Mouse (Mus musculus) small intestine, adult 2 months (tissue): ENCODE data around the gene Serpina1b. TPM values are rescaled to one million over a fixed set of nuclear protein-coding genes. Genes with fewer than 3 reads are reported as not detected.
"Not testable (repeated sequence)": the region's sequence is repeated elsewhere in the genome, so short reads cannot be mapped to it uniquely, and the experiment has no call there.

ENCODE experiments used
- H3K27ac ChIP-seq: fragments of 200-500 bp; 2 replicates; pipeline ENCODE4 v1.5.1; 2012; ENCODE audit warnings: low read depth, low read length, control low read depth, inconsistent platforms; ENCODE audit not compliant: insufficient read depth
- H3K27me3 ChIP-seq: fragments of 200-500 bp; 2 replicates; pipeline ENCODE4 v1.6.1; 2012; ENCODE audit warnings: mild to moderate bottlenecking, moderate library complexity, low read length, inconsistent platforms; ENCODE audit not compliant: control insufficient read depth, insufficient read depth
- H3K36me3 ChIP-seq: fragments of 200-500 bp; 2 replicates; pipeline ENCODE4 v1.6.1; 2012; ENCODE audit warnings: mild to moderate bottlenecking, low read length, control low read depth, inconsistent platforms; ENCODE audit not compliant: control insufficient read depth, insufficient read depth
- H3K4me1 ChIP-seq: fragments of 200-500 bp; 2 replicates; pipeline ENCODE4 v1.6.1; 2012; ENCODE audit warnings: low read length, inconsistent platforms, mixed read lengths; ENCODE audit not compliant: control insufficient read depth, insufficient read depth, insufficient read length
- H3K4me3 ChIP-seq: fragments of 200-500 bp; 2 replicates; pipeline ENCODE4 v1.5.1; 2012; ENCODE audit warnings: low read depth, mild to moderate bottlenecking, control low read depth, inconsistent platforms, low read length, moderate library complexity
- CTCF ChIP-seq: fragments of 200-500 bp; IDR thresholded peaks from 2 replicates; pipeline ENCODE4 v1.5.1; 2012; ENCODE audit warnings: low read depth, mild to moderate bottlenecking, control low read depth, inconsistent platforms, low read length, moderate library complexity, mixed read lengths; ENCODE audit not compliant: insufficient replicate concordance, insufficient read length; ENCODE audit errors: extremely low read depth
- POLR2A ChIP-seq: fragments of 200-500 bp; IDR thresholded peaks from 2 replicates; pipeline ENCODE4 v1.6.1; 2012; ENCODE audit warnings: low read depth, mild to moderate bottlenecking, control low read depth, inconsistent platforms, low read length, moderate library complexity
- WGBS: fragments of 180-500 bp; shearing (Covaris S2); methylation state at CpG from one replicate; pipeline ENCODE4 v1.1.7; 2018; 5-methylcytosine and 5-hydroxymethylcytosine counted together
- polyA plus RNA-seq: library from polyadenylated mRNA; depleted of rRNA; stranded (reverse); fragments of >200 nt; gene quantifications from 2 replicates; pipeline ENCODE4 v1.2.3, GENCODE M21; 2012; rRNA removed

Gene Serpina1b
- 1.2 and 7.9 TPM in 2 replicates for polyA plus RNA-seq

DNA sequence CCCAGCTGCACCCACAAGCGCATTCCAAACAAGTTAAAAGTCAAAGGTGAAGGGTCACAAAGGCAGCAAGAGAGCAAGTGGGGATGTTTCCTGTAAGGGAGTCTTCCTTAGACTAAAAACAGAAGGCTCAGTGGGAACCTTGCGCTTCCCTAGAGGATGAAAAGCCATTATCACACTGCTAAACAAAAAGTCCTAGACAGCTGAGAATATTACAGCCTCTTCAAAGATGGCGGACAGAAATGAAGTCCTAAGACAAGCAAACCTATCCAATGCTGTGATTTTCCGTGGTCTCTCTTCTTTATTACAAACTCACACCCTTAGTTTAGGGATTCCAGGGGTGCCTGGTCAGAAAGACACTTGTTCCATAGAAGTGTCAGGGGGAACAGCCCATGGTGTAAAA lies at the start of gene Serpina1b:
TSS of gene Serpina1b (minus strand) at position 101 of the 400 bp plus-strand sequence.
- not testable (repeated sequence) for H3K27me3 ChIP-seq, H3K36me3 ChIP-seq, H3K4me3 ChIP-seq, H3K4me1 ChIP-seq, H3K27ac ChIP-seq
- WGBS = 87% methylated on average over 4 of the region's 4 CpGs

DNA sequence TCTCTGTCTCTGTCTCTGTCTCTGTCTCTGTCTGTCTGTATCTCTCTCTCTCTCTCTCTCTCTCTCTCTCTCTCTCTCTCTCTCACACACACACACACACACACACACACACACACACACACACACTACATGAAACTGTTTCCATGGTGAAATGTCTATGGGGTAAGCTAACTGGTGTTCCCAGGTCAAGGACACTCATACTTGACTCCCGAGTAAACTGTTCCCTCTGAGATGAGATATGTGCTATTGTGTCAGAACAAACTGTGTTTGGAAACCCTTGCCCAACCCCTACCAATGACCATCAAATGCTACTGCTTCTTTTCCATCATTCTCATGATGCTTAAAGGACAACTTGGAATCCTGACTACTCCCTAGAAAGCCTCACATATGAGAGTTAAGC lies 36.7 kb upstream of the Serpina1b start:
- WGBS = 33% methylated on average over 1 of the region's 1 CpGs

DNA sequence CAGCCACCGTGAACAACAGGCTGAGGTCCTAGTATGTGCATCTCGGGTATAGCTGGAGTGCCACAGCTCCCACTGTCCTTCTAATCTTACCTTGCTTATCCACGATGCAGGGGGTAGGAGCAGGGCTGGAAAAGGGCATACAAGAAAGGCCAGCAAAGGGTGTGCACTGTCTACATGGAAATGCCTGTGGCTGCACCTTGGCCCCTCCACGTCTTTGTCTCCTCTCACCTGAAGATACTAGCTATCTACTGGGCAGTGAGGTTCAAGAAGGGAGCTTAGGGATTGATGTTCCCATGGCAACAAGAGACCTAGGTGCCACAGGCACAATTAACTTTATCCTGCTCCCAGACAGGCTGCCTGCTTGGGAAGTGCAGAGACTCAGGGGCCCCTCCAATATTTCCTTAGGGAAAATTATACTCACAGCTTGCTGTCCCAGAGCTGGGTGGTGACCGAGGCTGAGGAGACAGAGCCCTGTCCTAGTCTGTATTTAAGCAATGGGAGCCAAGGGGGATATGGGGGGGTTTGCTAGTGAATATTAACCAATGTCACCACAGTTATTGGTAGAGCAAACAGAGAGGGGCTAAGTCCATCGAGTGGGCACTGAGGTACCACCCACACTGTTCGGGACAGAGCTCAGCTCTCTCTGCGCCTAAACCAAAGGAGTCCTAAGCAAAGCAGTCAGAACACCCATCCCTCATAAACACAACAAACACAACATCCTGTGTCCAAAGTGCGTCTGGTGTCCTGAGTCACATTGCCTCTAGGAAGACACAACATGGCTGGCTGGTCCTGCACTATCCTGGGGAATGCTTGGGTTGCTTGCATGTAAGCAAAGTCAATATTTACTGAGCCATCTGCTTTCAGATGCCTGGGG lies 33.2 kb upstream of the Serpina1b start, which contains the start of gene Serpina1a:
TSS of gene Serpina1a (minus strand) at position 462 of the 874 bp plus-strand sequence.
- not testable (repeated sequence) for H3K4me1 ChIP-seq, H3K36me3 ChIP-seq, H3K27me3 ChIP-seq, H3K27ac ChIP-seq, H3K4me3 ChIP-seq
- WGBS = 48% methylated on average over 9 of the region's 9 CpGs

More for the DNA sequence above, 36.7 kb upstream of the Serpina1b start:
- H3K36me3 ChIP-seq, H3K27me3 ChIP-seq, H3K27ac ChIP-seq, H3K4me3 ChIP-seq, H3K4me1 ChIP-seq: not testable (repeated sequence)

DNA sequence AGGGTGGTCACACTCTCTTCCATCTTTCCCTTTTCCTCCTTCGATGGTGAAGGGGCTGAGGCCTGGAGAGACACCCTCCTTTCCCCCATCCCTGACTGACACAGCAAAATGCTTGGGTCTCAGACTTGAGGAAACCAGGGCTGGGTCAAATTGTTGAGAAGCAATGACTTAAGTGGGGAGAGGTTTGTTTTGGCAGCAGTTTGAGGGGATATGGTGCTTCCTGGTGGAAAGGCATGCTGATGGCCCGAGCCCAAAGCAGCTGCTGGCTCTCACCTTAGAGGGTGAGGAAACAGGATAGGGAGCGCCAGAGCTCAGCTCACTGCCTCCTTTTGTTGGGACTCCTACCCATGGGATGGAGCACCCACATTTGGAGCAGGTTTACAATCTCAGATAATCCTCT lies 30.8 kb upstream of the Serpina1b start:
- Histone ChIP-seq H3K36me3 (no peaks in the 10 kb centered on the region), H3K27ac (no peak overlapping the region), H3K4me1 (no peaks in the 10 kb centered on the region), H3K27me3 (no peaks in the 10 kb centered on the region), H3K4me3 (no peak overlapping the region)
- TF ChIP-seq POLR2A = no peak
- no peak for TF ChIP-seq CTCF
- 40% methylated on average over 3 of the region's 3 CpGs for WGBS

DNA sequence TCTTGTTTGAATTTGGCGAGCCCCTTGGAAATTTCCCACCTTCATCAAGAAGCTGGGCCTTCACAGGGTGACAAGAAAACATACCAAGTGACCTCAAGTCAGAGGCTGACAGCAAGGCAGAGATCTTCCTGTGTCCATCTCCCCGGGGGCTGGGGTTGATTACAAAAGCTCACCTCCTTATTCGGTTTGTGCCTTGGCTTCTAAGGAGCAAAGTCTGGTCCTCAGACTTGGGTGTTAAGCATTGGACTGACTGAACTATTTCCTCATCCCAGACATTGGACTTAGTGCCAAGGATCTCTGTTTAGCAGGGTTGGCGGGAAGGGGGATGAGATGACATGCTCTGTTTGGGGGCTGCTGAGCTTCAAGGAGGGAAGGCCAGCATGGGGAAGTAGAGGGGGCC lies 30.4 kb upstream of the Serpina1b start:
- H3K4me3 ChIP-seq, H3K4me1 ChIP-seq, H3K36me3 ChIP-seq, H3K27ac ChIP-seq, H3K27me3 ChIP-seq: not testable (repeated sequence)
- 41% methylated on average over 3 of the region's 4 CpGs for WGBS

DNA sequence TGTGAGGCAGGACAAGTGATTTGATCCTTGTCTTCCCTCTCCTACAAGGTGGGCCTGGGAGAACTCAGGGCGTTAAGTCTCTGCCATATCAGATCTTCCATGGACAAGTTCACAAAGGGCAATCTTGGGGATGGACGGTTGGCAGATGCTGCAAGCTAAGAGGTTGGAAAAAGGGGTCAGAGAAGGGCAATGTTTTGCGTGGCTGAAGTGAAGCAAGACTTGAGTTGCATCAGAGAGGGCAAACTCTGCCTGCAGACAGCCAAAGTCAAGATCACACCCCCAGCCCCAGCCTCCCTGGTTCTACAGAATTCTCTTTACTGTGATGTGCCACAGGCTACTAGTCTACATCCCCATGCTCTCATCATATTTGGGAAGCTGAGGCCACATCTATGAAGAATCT lies 29.4 kb upstream of the Serpina1b start:
- H3K27ac ChIP-seq, H3K27me3 ChIP-seq, H3K36me3 ChIP-seq, H3K4me3 ChIP-seq, H3K4me1 ChIP-seq: not testable (repeated sequence)
- WGBS = 76% methylated on average over 3 of the region's 3 CpGs

DNA sequence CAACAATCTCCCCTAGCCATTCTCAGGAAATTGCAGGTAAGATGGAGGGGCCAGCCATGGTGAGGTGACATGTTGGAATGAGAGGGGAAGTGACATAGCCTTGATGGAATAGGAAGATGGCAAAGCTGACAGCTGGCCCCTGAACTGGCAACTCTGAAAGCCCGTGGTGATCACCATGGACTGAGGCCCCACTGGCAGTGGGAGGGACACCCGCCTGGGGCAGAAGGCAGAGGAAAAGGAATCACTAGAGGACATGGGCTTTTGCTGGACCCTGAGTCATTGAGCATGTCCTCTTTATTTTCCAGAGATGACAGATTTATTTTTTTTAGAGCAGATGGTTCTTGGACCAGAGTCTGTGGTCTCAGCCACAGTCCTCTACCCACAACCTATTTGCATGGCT lies 22.9 kb upstream of the Serpina1b start:
- H3K27me3 ChIP-seq, H3K36me3 ChIP-seq, H3K4me3 ChIP-seq, H3K27ac ChIP-seq, H3K4me1 ChIP-seq: not testable (repeated sequence)
- WGBS = 77% methylated on average over 2 of the region's 2 CpGs

DNA sequence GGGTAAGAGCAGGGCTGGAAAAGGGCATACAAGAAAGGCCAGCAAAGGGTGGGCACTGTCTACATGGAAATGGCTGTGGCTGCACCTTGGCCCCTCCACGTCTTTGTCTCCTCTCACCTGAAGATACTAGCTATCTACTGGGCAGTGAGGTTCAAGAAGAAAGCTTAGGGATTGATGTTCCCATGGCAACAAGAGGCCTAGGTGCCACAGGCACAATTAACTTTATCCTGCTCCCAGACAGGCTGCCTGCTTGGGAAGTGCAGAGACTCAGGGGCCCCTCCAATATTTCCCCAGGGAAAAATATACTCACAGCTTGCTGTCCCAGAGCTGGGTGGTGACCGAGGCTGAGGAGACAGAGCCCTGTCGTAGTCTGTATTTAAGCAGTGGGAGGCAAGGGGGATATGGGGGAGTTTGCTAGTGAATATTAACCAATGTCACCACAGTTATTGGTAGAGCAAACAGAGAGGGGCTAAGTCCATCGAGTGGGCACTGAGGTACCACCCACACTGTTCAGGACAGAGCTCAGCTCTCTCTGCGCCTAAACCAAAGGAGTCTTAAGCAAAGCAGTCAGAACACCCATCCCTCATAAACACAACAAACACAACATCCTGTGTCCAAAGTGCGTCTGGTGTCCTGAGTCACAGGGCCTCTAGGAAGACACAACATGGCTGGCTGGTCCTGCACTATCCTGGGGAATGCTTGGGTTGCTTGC lies 2.4 kb downstream of the Serpina1b start:
- H3K4me3 ChIP-seq, H3K36me3 ChIP-seq, H3K27me3 ChIP-seq, H3K4me1 ChIP-seq, H3K27ac ChIP-seq: not testable (repeated sequence)
- WGBS = 30% methylated on average over 6 of the region's 6 CpGs

DNA sequence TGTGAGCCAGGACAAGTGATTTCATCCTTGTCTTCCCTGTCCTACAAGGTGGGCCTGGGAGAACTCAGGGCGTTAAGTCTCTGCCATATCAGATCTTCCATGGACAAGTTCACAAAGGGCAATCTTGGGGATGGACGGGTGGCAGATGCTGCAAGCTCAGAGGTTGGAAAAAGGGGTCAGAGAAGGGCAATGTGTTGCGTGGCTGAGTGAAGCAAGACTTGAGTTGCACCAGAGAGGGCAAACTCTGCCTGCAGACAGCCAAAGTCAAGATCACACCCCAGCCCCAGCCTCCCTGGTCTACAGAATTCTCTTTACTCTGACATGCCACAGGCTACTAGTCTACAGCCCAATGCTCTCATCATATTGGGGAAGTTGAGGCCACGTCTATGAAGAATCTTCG lies 6.3 kb downstream of the Serpina1b start:
- not testable (repeated sequence) for H3K4me1 ChIP-seq, H3K27me3 ChIP-seq, H3K27ac ChIP-seq, H3K4me3 ChIP-seq, H3K36me3 ChIP-seq
- whole genome bisulfite sequencing = 78% methylated on average over 5 of the region's 5 CpGs

DNA sequence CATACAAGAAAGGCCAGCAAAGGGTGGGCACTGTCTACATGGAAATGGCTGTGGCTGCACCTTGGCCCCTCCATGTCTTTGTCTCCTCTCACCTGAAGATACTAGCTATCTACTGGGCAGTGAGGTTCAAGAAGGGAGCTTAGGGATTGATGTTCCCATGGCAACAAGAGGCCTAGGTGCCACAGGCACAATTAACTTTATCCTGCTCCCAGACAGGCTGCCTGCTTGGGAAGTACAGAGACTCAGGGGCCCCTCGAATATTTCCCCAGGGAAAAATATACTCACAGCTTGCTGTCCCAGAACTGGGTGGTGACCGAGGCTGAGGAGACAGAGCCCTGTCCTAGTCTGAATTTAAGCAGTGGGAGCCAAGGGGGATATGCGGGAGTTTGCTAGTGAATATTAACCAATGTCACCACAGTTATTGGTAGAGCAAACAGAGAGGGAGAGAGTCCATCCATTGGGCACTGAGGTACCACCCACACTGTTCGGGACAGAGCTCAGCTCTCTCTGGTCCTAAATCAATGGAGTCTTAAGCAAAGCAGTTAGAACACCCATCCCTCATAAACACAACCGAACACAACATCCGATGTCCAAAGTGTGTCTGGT lies 56.8 kb downstream of the Serpina1b start, which contains the start of gene Serpina1d:
TSS of gene Serpina1d (minus strand) at position 347 of the 606 bp plus-strand sequence.
- H3K4me1 ChIP-seq, H3K27me3 ChIP-seq, H3K27ac ChIP-seq, H3K36me3 ChIP-seq, H3K4me3 ChIP-seq: not testable (repeated sequence)
- WGBS = 48% methylated on average over 6 of the region's 6 CpGs

DNA sequence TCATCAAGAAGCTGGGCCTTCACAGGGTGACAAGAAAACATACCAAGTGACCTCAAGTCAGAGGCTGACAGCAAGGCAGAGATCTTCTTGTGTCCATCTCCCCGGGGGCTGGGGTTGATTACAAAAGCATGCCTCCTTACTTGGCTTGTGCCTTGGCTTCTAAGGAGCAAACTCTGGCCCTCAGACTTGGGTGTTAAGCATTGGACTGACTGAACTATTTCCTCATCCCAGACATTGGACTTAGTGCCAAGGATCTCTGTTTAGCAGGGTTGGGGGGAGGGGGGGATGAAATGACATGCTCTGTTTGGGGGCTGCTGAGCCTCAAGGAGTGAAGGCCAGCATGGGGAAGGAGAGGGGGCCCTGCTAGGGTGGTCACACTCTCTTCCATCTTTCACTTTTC lies 59.6 kb downstream of the Serpina1b start:
- not testable (repeated sequence) for H3K4me1 ChIP-seq, H3K27me3 ChIP-seq, H3K4me3 ChIP-seq, H3K36me3 ChIP-seq, H3K27ac ChIP-seq
- WGBS = 50% methylated on average over 1 of the region's 1 CpGs
